9 mouse cellular contexts compared by ENCODE assay signal in genomic region chr10:81244146-81244545, GRCm38 (mm10). TPM values are rescaled to one million over a fixed set of nuclear protein-coding genes. Genes with fewer than 3 reads are reported as not detected.
A peak's percentile ranks its signal among the peaks of the same experiment; 100 is the strongest.
DNase-seq lines count a peak whose midpoint lies in the region; ATAC-seq and TF ChIP-seq lines count a peak whose summit lies in the region.
"Had no signal": no experiment of that assay in that cellular context is flagged by ENCODE, and none has a peak within 500 bp of the region (broad histone marks: within the 10 kb centered on the region; RNA-seq: fewer than 3 reads in every experiment).

No protein-coding gene starts in this region.

- H3K27ac ChIP-seq in hindbrain, embryonic 15.5 days (replicated peaks), result no peak overlapping the region
- H3K27ac ChIP-seq in hindbrain, embryonic 14.5 days, result no peak overlapping the region
- H3K27ac ChIP-seq in midbrain, embryonic 11.5 days (ENCODE audit: low read depth, low read length), result no peak overlapping the region
- no peak overlapping the region for H3K27ac ChIP-seq in midbrain, embryonic 15.5 days
- no peak overlapping the region for H3K27ac ChIP-seq in forebrain, embryonic 14.5 days (ENCODE audit: low read depth, low read length)
- H3K27ac ChIP-seq in midbrain, postnatal 0 days (ENCODE audit: low read depth, low read length), result peak overlapping the region; percentile 6; the same call in 1 of the 2 replicates
- H3K27ac ChIP-seq: heart, embryonic 15.5 days had no signal

- peaks cover 7% of the 10 kb centered on the region; the same call in 1 of the 2 replicates for H3K4me1 ChIP-seq in hindbrain, embryonic 15.5 days (replicated peaks)
- H3K4me1 ChIP-seq in hindbrain, embryonic 14.5 days (replicated peaks; ENCODE audit: control insufficient read depth, insufficient read depth, low read length), result no peaks in the 10 kb centered on the region
- peaks cover 6% of the 10 kb centered on the region for H3K4me1 ChIP-seq in midbrain, embryonic 11.5 days (ENCODE audit: control insufficient read depth, insufficient read depth, low read length)
- H3K4me1 ChIP-seq in midbrain, embryonic 15.5 days, result 0 out of 2 replicates have a peak, but pooled peaks cover 3% of the 10 kb centered on the region
- H3K4me1 ChIP-seq in forebrain, embryonic 14.5 days (ENCODE audit: control insufficient read depth, insufficient read depth, low read length), result no peaks in the 10 kb centered on the region
- H3K4me1 ChIP-seq in midbrain, postnatal 0 days (ENCODE audit: insufficient read depth, low read length), result no peaks in the 10 kb centered on the region

- H3K4me3 ChIP-seq in hindbrain, embryonic 15.5 days, result no peak overlapping the region
- no peak overlapping the region for H3K4me3 ChIP-seq in hindbrain, embryonic 14.5 days (replicated peaks; ENCODE audit: low read length)
- no peak overlapping the region for H3K4me3 ChIP-seq in midbrain, embryonic 11.5 days (ENCODE audit: low read depth, low read length)
- H3K4me3 ChIP-seq in midbrain, embryonic 15.5 days, result no peak overlapping the region
- H3K4me3 ChIP-seq in forebrain, embryonic 14.5 days (ENCODE audit: low read depth, low read length), result no peak overlapping the region
- no peak overlapping the region for H3K4me3 ChIP-seq in midbrain, postnatal 0 days (ENCODE audit: low read depth, low read length)
- H3K4me3 ChIP-seq: heart, embryonic 15.5 days; left cerebral cortex, adult 2 months had no signal

- H3K9ac ChIP-seq in hindbrain, embryonic 15.5 days, result no peak overlapping the region
- H3K9ac ChIP-seq in hindbrain, embryonic 14.5 days, result no peak overlapping the region
- H3K9ac ChIP-seq in midbrain, embryonic 11.5 days (ENCODE audit: low read length), result no peak overlapping the region
- H3K9ac ChIP-seq in midbrain, embryonic 15.5 days, result no peak overlapping the region
- H3K9ac ChIP-seq in forebrain, embryonic 14.5 days (ENCODE audit: low read length), result no peak overlapping the region
- peak overlapping the region; percentile 44; the same call in 1 of the 2 replicates for H3K9ac ChIP-seq in midbrain, postnatal 0 days (replicated peaks; ENCODE audit: low read length, poor library complexity, severe bottlenecking)
- H3K9ac ChIP-seq: heart, embryonic 15.5 days had no signal

- peak overlapping the region; percentile 26; the same call in 1 of the 2 replicates for H3K4me2 ChIP-seq in hindbrain, embryonic 15.5 days
- no peak overlapping the region for H3K4me2 ChIP-seq in hindbrain, embryonic 14.5 days (replicated peaks)
- no peak overlapping the region for H3K4me2 ChIP-seq in midbrain, embryonic 11.5 days
- H3K4me2 ChIP-seq in midbrain, embryonic 15.5 days, result no peak overlapping the region
- H3K4me2 ChIP-seq in forebrain, embryonic 14.5 days (ENCODE audit: low read length), result no peak overlapping the region
- H3K4me2 ChIP-seq in midbrain, postnatal 0 days (ENCODE audit: low read depth, low read length, poor library complexity, severe bottlenecking), result no peak overlapping the region
- H3K4me2 ChIP-seq: heart, embryonic 15.5 days had no signal

- ATAC-seq in hindbrain, embryonic 15.5 days (ENCODE audit: low FRiP score, low read depth), result no peak
- ATAC-seq in hindbrain, embryonic 14.5 days (ENCODE audit: low FRiP score), result no peak
- ATAC-seq in midbrain, embryonic 11.5 days (ENCODE audit: low FRiP score), result 0 out of 2 replicates have a peak, but pooled peaks have one; percentile 2
- ATAC-seq in midbrain, embryonic 15.5 days (replicated peaks), result no peak
- peak; percentile 9; the same call in 1 of the 2 replicates for ATAC-seq in forebrain, embryonic 14.5 days
- ATAC-seq in midbrain, postnatal 0 days (ENCODE audit: low FRiP score), result no peak

- no peaks in the 10 kb centered on the region for H3K9me3 ChIP-seq in hindbrain, embryonic 15.5 days
- H3K9me3 ChIP-seq in hindbrain, embryonic 14.5 days (ENCODE audit: control insufficient read depth, low read length), result no peaks in the 10 kb centered on the region
- H3K9me3 ChIP-seq in midbrain, embryonic 11.5 days (ENCODE audit: control insufficient read depth, low read length), result no peaks in the 10 kb centered on the region
- no peaks in the 10 kb centered on the region for H3K9me3 ChIP-seq in midbrain, embryonic 15.5 days
- no peaks in the 10 kb centered on the region for H3K9me3 ChIP-seq in forebrain, embryonic 14.5 days (replicated peaks; ENCODE audit: control insufficient read depth, low read length)
- no peaks in the 10 kb centered on the region for H3K9me3 ChIP-seq in midbrain, postnatal 0 days (ENCODE audit: low read length)
- H3K9me3 ChIP-seq: heart, embryonic 15.5 days had no signal

- no peaks in the 10 kb centered on the region for H3K36me3 ChIP-seq in hindbrain, embryonic 15.5 days
- H3K36me3 ChIP-seq in hindbrain, embryonic 14.5 days (replicated peaks; ENCODE audit: control insufficient read depth, insufficient read depth), result 0 out of 2 replicates have a peak, but pooled peaks cover 23% of the 10 kb centered on the region
- H3K36me3 ChIP-seq in midbrain, embryonic 11.5 days (ENCODE audit: control insufficient read depth, insufficient read depth, low read length), result no peaks in the 10 kb centered on the region
- H3K36me3 ChIP-seq in midbrain, embryonic 15.5 days (replicated peaks), result no peaks in the 10 kb centered on the region
- peaks cover 3% of the 10 kb centered on the region; the same call in 1 of the 2 replicates for H3K36me3 ChIP-seq in forebrain, embryonic 14.5 days (ENCODE audit: control insufficient read depth, insufficient read depth, low read length)
- H3K36me3 ChIP-seq in midbrain, postnatal 0 days (ENCODE audit: insufficient read depth, low read length), result peaks cover 14% of the 10 kb centered on the region
- H3K36me3 ChIP-seq: heart, embryonic 15.5 days had no signal

- H3K27me3 ChIP-seq in hindbrain, embryonic 15.5 days, result peaks cover 11% of the 10 kb centered on the region
- peaks cover 17% of the 10 kb centered on the region for H3K27me3 ChIP-seq in hindbrain, embryonic 14.5 days (ENCODE audit: control insufficient read depth, insufficient read depth, low read length)
- H3K27me3 ChIP-seq in midbrain, embryonic 11.5 days (ENCODE audit: control insufficient read depth, insufficient read depth, low read length), result peaks cover 10% of the 10 kb centered on the region
- peaks cover 19% of the 10 kb centered on the region for H3K27me3 ChIP-seq in midbrain, embryonic 15.5 days (replicated peaks)
- H3K27me3 ChIP-seq in forebrain, embryonic 14.5 days (replicated peaks; ENCODE audit: control insufficient read depth, insufficient read depth, low read length), result peaks cover 15% of the 10 kb centered on the region; the same call in 1 of the 2 replicates
- H3K27me3 ChIP-seq in midbrain, postnatal 0 days (ENCODE audit: insufficient read depth, low read length), result no peaks in the 10 kb centered on the region

- no peak for DNase-seq in hindbrain, embryonic 14.5 days (ENCODE audit: low spot score)
- no peak for DNase-seq in midbrain, embryonic 11.5 days (ENCODE audit: low spot score, missing footprints)
- no peak for DNase-seq in forebrain, embryonic 14.5 days (ENCODE audit: low spot score)
- DNase-seq in midbrain, postnatal 0 days (ENCODE audit: low spot score), result no peak
- no peak for DNase-seq in adipocyte (ENCODE audit: low spot score)

- no peak for TF ChIP-seq CTCF in midbrain, postnatal 0 days (IDR thresholded peaks at IDR 0.05)

- WGBS in hindbrain, embryonic 15.5 days, result 79% methylated on average over 4 of the region's 4 CpGs
- 78% methylated on average over 4 of the region's 4 CpGs for WGBS in hindbrain, embryonic 14.5 days
- 78% methylated on average over 4 of the region's 4 CpGs for WGBS in midbrain, embryonic 11.5 days
- 80% methylated on average over 4 of the region's 4 CpGs for WGBS in midbrain, embryonic 15.5 days
- WGBS in forebrain, embryonic 14.5 days, result 67% methylated on average over 4 of the region's 4 CpGs
- 77% methylated on average over 4 of the region's 4 CpGs for WGBS in midbrain, postnatal 0 days

RNA-seq across cellular contexts. Expression of gene Matk, which starts 8.6 kb away (rescaled TPM):
- 43.8 and 49.7 TPM in 2 replicates for polyA plus RNA-seq in hindbrain, embryonic 15.5 days (2015; fragmentation: Nextera tagmentation; extraction: Ambion mirVana)
- 30.2 and 37.0 TPM in 2 replicates for polyA plus RNA-seq in hindbrain, embryonic 14.5 days (2014; fragmentation: Nextera tagmentation; extraction: Ambion mirVana)
- 2.5 and 2.7 TPM in 2 replicates for polyA plus RNA-seq in midbrain, embryonic 11.5 days (2014; fragmentation: Nextera tagmentation; extraction: Ambion mirVana)
- 37.2 and 40.1 TPM in 2 replicates for polyA plus RNA-seq in midbrain, embryonic 15.5 days (2015; fragmentation: Nextera tagmentation; extraction: Ambion mirVana)
- 12.3 and 17.4 TPM in 2 replicates for polyA plus RNA-seq in forebrain, embryonic 14.5 days (2014; fragmentation: Nextera tagmentation; extraction: Ambion mirVana)
- total RNA-seq in midbrain, postnatal 0 days (2014; rRNA removed), result 110 and 114 TPM in 2 replicates
- polyA plus RNA-seq in midbrain, postnatal 0 days (2015; fragmentation: Nextera tagmentation; extraction: Ambion mirVana), result 96.9 and 108 TPM in 2 replicates

RNA-seq across cellular contexts. Expression of gene Zfr2, which starts 11.2 kb away (rescaled TPM):
- 30.3 and 34.0 TPM in 2 replicates for polyA plus RNA-seq in hindbrain, embryonic 15.5 days (2015; fragmentation: Nextera tagmentation; extraction: Ambion mirVana)
- polyA plus RNA-seq in hindbrain, embryonic 14.5 days (2014; fragmentation: Nextera tagmentation; extraction: Ambion mirVana), result 24.2 and 25.4 TPM in 2 replicates
- 3.0 and 3.8 TPM in 2 replicates for polyA plus RNA-seq in midbrain, embryonic 11.5 days (2014; fragmentation: Nextera tagmentation; extraction: Ambion mirVana)
- 35.4 and 37.2 TPM in 2 replicates for polyA plus RNA-seq in midbrain, embryonic 15.5 days (2015; fragmentation: Nextera tagmentation; extraction: Ambion mirVana)
- polyA plus RNA-seq in forebrain, embryonic 14.5 days (2014; fragmentation: Nextera tagmentation; extraction: Ambion mirVana), result 7.5 and 13.4 TPM in 2 replicates
- total RNA-seq in midbrain, postnatal 0 days (2014; rRNA removed), result 61.3 and 70.2 TPM in 2 replicates
- polyA plus RNA-seq in midbrain, postnatal 0 days (2015; fragmentation: Nextera tagmentation; extraction: Ambion mirVana), result 24.9 and 25.3 TPM in 2 replicates

RNA-seq across cellular contexts. Expression of gene Atcay, which starts 13.5 kb away (rescaled TPM):
- polyA plus RNA-seq in hindbrain, embryonic 15.5 days (2015; fragmentation: Nextera tagmentation; extraction: Ambion mirVana), result 80.6 and 85.5 TPM in 2 replicates
- polyA plus RNA-seq in hindbrain, embryonic 14.5 days (2014; fragmentation: Nextera tagmentation; extraction: Ambion mirVana), result 80.2 and 83.1 TPM in 2 replicates
- polyA plus RNA-seq in midbrain, embryonic 11.5 days (2014; fragmentation: Nextera tagmentation; extraction: Ambion mirVana), result 21.2 and 22.2 TPM in 2 replicates
- polyA plus RNA-seq in midbrain, embryonic 15.5 days (2015; fragmentation: Nextera tagmentation; extraction: Ambion mirVana), result 95.3 and 96.7 TPM in 2 replicates
- 56.6 and 78.4 TPM in 2 replicates for polyA plus RNA-seq in forebrain, embryonic 14.5 days (2014; fragmentation: Nextera tagmentation; extraction: Ambion mirVana)
- 195 and 200 TPM in 2 replicates for total RNA-seq in midbrain, postnatal 0 days (2014; rRNA removed)
- 91.4 and 94.1 TPM in 2 replicates for polyA plus RNA-seq in midbrain, postnatal 0 days (2015; fragmentation: Nextera tagmentation; extraction: Ambion mirVana)

RNA-seq across cellular contexts. Expression of gene Mrpl54, which starts 22.6 kb away (rescaled TPM):
- polyA plus RNA-seq in hindbrain, embryonic 15.5 days (2015; fragmentation: Nextera tagmentation; extraction: Ambion mirVana), result 121 and 144 TPM in 2 replicates
- polyA plus RNA-seq in hindbrain, embryonic 14.5 days (2014; fragmentation: Nextera tagmentation; extraction: Ambion mirVana), result 136 and 142 TPM in 2 replicates
- 198 and 205 TPM in 2 replicates for polyA plus RNA-seq in midbrain, embryonic 11.5 days (2014; fragmentation: Nextera tagmentation; extraction: Ambion mirVana)
- polyA plus RNA-seq in midbrain, embryonic 15.5 days (2015; fragmentation: Nextera tagmentation; extraction: Ambion mirVana), result 124 and 126 TPM in 2 replicates
- 107 and 136 TPM in 2 replicates for polyA plus RNA-seq in forebrain, embryonic 14.5 days (2014; fragmentation: Nextera tagmentation; extraction: Ambion mirVana)
- total RNA-seq in midbrain, postnatal 0 days (2014; rRNA removed), result 145 and 164 TPM in 2 replicates
- polyA plus RNA-seq in midbrain, postnatal 0 days (2015; fragmentation: Nextera tagmentation; extraction: Ambion mirVana), result 162 and 179 TPM in 2 replicates

RNA-seq across cellular contexts. Expression of gene Apba3, which starts 22.6 kb away (rescaled TPM):
- polyA plus RNA-seq in hindbrain, embryonic 15.5 days (2015; fragmentation: Nextera tagmentation; extraction: Ambion mirVana), result 38.3 and 38.6 TPM in 2 replicates
- polyA plus RNA-seq in hindbrain, embryonic 14.5 days (2014; fragmentation: Nextera tagmentation; extraction: Ambion mirVana), result 26.4 and 31.5 TPM in 2 replicates
- 25.4 and 31.2 TPM in 2 replicates for polyA plus RNA-seq in midbrain, embryonic 11.5 days (2014; fragmentation: Nextera tagmentation; extraction: Ambion mirVana)
- 36.4 and 38.5 TPM in 2 replicates for polyA plus RNA-seq in midbrain, embryonic 15.5 days (2015; fragmentation: Nextera tagmentation; extraction: Ambion mirVana)
- polyA plus RNA-seq in forebrain, embryonic 14.5 days (2014; fragmentation: Nextera tagmentation; extraction: Ambion mirVana), result 30.5 and 36.8 TPM in 2 replicates
- 45.0 and 64.8 TPM in 2 replicates for total RNA-seq in midbrain, postnatal 0 days (2014; rRNA removed)
- 25.0 and 25.2 TPM in 2 replicates for polyA plus RNA-seq in midbrain, postnatal 0 days (2015; fragmentation: Nextera tagmentation; extraction: Ambion mirVana)

Comparison
In these comparisons a context has a peak if more than half of its experiments do, and no peak if none do; other contexts are left out.
1. ATAC-seq: peak in midbrain, embryonic 11.5 days (single experiment) and forebrain, embryonic 14.5 days (single experiment); none in hindbrain, embryonic 15.5 days (single experiment), hindbrain, embryonic 14.5 days (single experiment), midbrain, embryonic 15.5 days (single experiment) and midbrain, postnatal 0 days (single experiment).